Mouse (Mus musculus) E14TG2a.4 (cell line): ENCODE measurements around the gene Ttpal.

ENCODE experiments used
- CTCF ChIP-seq: conservative IDR thresholded peaks from 2 replicates; pipeline ENCODE4 v1.5.1; 2014; ENCODE audit warnings: low read length
- POU5F1 ChIP-seq: IDR thresholded peaks from 2 replicates; pipeline ENCODE4 v1.6.1; 2014; ENCODE audit warnings: low read length, borderline replicate concordance

GRCm38 (mm10) chr2:163631223-163631622 is 29.1 kb downstream of the Ttpal start:
- TF ChIP-seq POU5F1 (no peak), CTCF (no peak)
